Mouse (Mus musculus) forebrain, embryonic 16.5 days (tissue): ENCODE measurements around the gene Mid2. TPM values are rescaled to one million over a fixed set of nuclear protein-coding genes. Genes with fewer than 3 reads are reported as not detected.

ENCODE experiments used
- polyA plus RNA-seq: library from polyadenylated mRNA; unstranded; fragments of >200 nt; fragmentation: Nextera tagmentation; extraction: Ambion mirVana; gene quantifications from 2 replicates; pipeline ENCODE4 v1.2.1, GENCODE M21; 2015

Gene Mid2
- polyA plus RNA-seq, 1 experiment from 2014 or later = 4.5 TPM

Other genes starting within 250 kb of the Mid2 start
- gene Prps1, start 208.0 kb upstream of the Mid2 start, polyA plus RNA-seq = 72.2 and 80.1 TPM in 2 replicates
- 101 and 104 TPM in 2 replicates for gene Tsc22d3, start 63.9 kb upstream of the Mid2 start, polyA plus RNA-seq
- not detected in 2 replicates for gene Tex13b, start 148.8 kb downstream of the Mid2 start, polyA plus RNA-seq
- not detected in 2 replicates for gene Vsig1, start 243.0 kb downstream of the Mid2 start, polyA plus RNA-seq